Comparison of ENCODE assay signal across 7 mouse cellular contexts in the genomic region with DNA sequence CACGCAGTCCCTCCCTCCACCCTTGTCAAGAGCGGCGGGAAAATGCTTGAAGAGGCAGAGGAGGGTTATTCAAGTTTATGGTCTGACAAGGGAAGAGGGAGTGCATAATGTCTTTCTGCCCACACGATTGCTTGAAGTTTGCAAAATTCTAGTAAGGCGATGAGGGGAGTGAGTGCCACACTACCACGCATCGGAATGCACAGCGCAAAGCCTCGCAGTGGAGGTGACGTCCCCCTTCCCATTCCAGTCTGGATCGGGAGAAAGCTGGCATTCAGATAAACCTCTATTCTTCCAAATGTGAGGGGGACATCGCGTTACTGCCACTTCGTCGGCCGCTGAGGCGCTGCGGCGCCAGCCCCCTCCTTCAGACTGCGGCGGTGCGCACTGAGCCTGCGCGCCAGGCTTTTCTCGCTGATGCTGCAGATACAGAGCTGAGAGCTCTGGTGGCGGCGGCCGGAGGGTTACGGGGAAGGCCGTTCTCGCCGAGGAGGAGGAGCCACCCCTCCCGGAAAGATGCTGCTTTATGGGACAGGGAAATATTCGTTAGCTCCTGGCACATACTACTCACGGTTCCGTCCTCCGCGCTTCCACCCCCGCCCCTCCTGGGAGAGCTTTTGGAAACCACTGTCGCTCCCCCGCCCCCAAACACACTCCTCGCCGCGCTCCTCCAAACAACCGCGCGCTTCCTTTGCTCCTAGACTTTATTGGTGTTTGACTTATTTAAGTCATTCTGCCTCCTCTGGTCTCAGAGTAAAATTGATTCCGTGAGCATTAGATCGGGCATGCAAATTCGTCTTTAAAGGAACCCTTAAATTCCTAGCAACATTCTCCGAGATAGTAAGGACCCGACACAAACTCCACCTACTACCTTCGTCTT. TPM values are rescaled to one million over a fixed set of nuclear protein-coding genes. Genes with fewer than 3 reads are reported as not detected.
DNase-seq lines count a peak whose midpoint lies in the region; ATAC-seq and TF ChIP-seq lines count a peak whose summit lies in the region.

No protein-coding gene starts in this region.

- peaks cover 22% of the 10 kb centered on the region for H3K4me1 ChIP-seq in embryonic facial prominence, embryonic 15.5 days
- H3K4me1 ChIP-seq in heart, embryonic 10.5 days, result no peaks in the 10 kb centered on the region
- peaks cover 30% of the 10 kb centered on the region for H3K4me1 ChIP-seq in kidney, embryonic 15.5 days
- no peaks in the 10 kb centered on the region for H3K4me1 ChIP-seq in midbrain, postnatal 0 days (ENCODE audit: insufficient read depth, low read length)

- under 1% methylated on average over 53 of the region's 53 CpGs for WGBS in embryonic facial prominence, embryonic 15.5 days
- WGBS in heart, embryonic 10.5 days, result under 1% methylated on average over 53 of the region's 53 CpGs
- WGBS in kidney, embryonic 15.5 days, result under 1% methylated on average over 51 of the region's 53 CpGs
- WGBS in midbrain, postnatal 0 days, result 0% methylated on average over 53 of the region's 53 CpGs

- H3K9ac ChIP-seq in embryonic facial prominence, embryonic 15.5 days, result peak overlapping the region; percentile 65
- H3K9ac ChIP-seq in kidney, embryonic 15.5 days, result peak overlapping the region; percentile 59
- peak overlapping the region; percentile 66 for H3K9ac ChIP-seq in midbrain, postnatal 0 days (replicated peaks; ENCODE audit: low read length, poor library complexity, severe bottlenecking)

- H3K4me3 ChIP-seq in embryonic facial prominence, embryonic 15.5 days (replicated peaks), result peak overlapping the region; percentile 69
- peak overlapping the region; percentile 85 for H3K4me3 ChIP-seq in heart, embryonic 10.5 days
- peak overlapping the region; percentile 67 for H3K4me3 ChIP-seq in kidney, embryonic 15.5 days (replicated peaks)
- H3K4me3 ChIP-seq in midbrain, postnatal 0 days (ENCODE audit: low read depth, low read length), result peak overlapping the region; percentile 84

- H3K27ac ChIP-seq in embryonic facial prominence, embryonic 15.5 days (replicated peaks), result peak overlapping the region; percentile 97
- H3K27ac ChIP-seq in heart, embryonic 10.5 days, result peak overlapping the region; percentile 96
- peak overlapping the region; percentile 90 for H3K27ac ChIP-seq in kidney, embryonic 15.5 days
- peak overlapping the region; percentile 86 for H3K27ac ChIP-seq in midbrain, postnatal 0 days (ENCODE audit: low read depth, low read length)

- DNase-seq in brain, embryonic 18.5 days (ENCODE audit: low read depth, low spot score), result peak; percentile 70
- peak; percentile 91 for DNase-seq in heart, embryonic 10.5 days (ENCODE audit: low spot score)
- peak; percentile 81 for DNase-seq in liver
- peak; percentile 91 for DNase-seq in midbrain, postnatal 0 days (ENCODE audit: low spot score)
- DNase-seq in spleen, postnatal 4 days (ENCODE audit: low spot score in 2 of 2), result peak; percentile 63 to 78

- no peaks in the 10 kb centered on the region for H3K9me3 ChIP-seq in embryonic facial prominence, embryonic 15.5 days (replicated peaks)
- no peaks in the 10 kb centered on the region for H3K9me3 ChIP-seq in heart, embryonic 10.5 days
- no peaks in the 10 kb centered on the region for H3K9me3 ChIP-seq in kidney, embryonic 15.5 days (replicated peaks)
- no peaks in the 10 kb centered on the region for H3K9me3 ChIP-seq in midbrain, postnatal 0 days (ENCODE audit: low read length)

- H3K36me3 ChIP-seq in embryonic facial prominence, embryonic 15.5 days, result no peaks in the 10 kb centered on the region
- H3K36me3 ChIP-seq in heart, embryonic 10.5 days, result peaks cover 3% of the 10 kb centered on the region; the same call in 1 of the 2 replicates
- no peaks in the 10 kb centered on the region for H3K36me3 ChIP-seq in kidney, embryonic 15.5 days
- H3K36me3 ChIP-seq in midbrain, postnatal 0 days (ENCODE audit: insufficient read depth, low read length), result no peaks in the 10 kb centered on the region

- H3K27me3 ChIP-seq in embryonic facial prominence, embryonic 15.5 days, result no peaks in the 10 kb centered on the region
- no peaks in the 10 kb centered on the region for H3K27me3 ChIP-seq in heart, embryonic 10.5 days (ENCODE audit: insufficient read depth, poor library complexity, severe bottlenecking)
- H3K27me3 ChIP-seq in kidney, embryonic 15.5 days, result peaks cover 25% of the 10 kb centered on the region
- no peaks in the 10 kb centered on the region for H3K27me3 ChIP-seq in midbrain, postnatal 0 days (ENCODE audit: insufficient read depth, low read length)

- peak; percentile 67 for ATAC-seq in embryonic facial prominence, embryonic 15.5 days (ENCODE audit: insufficient number of reproducible peaks, low FRiP score, low TSS enrichment, low read depth)
- peak; percentile 62 for ATAC-seq in kidney, embryonic 15.5 days (replicated peaks; ENCODE audit: low FRiP score)
- peak; percentile 71 for ATAC-seq in midbrain, postnatal 0 days (ENCODE audit: low FRiP score)

- TF ChIP-seq CTCF in midbrain, postnatal 0 days (IDR thresholded peaks at IDR 0.05), result no peak; the same call in 1 of the 2 replicates

- H3K4me2 ChIP-seq in embryonic facial prominence, embryonic 15.5 days (replicated peaks), result peak overlapping the region; percentile 93
- H3K4me2 ChIP-seq in kidney, embryonic 15.5 days, result peak overlapping the region; percentile 95
- peak overlapping the region; percentile 72 for H3K4me2 ChIP-seq in midbrain, postnatal 0 days (ENCODE audit: low read depth, low read length, poor library complexity, severe bottlenecking)

RNA-seq across cellular contexts. Expression of a gene that starts 2.0 kb away (rescaled TPM):
- polyA plus RNA-seq in embryonic facial prominence, embryonic 15.5 days (2015; fragmentation: Nextera tagmentation; extraction: Ambion mirVana), result 11.3 and 11.7 TPM in 2 replicates
- polyA plus RNA-seq in heart, embryonic 10.5 days (2016; fragmentation: Nextera tagmentation; extraction: Ambion mirVana), result 20.6 and 23.9 TPM in 2 replicates
- 4.8 and 6.3 TPM in 2 replicates for polyA plus RNA-seq in kidney, embryonic 15.5 days (2015; fragmentation: Nextera tagmentation; extraction: Ambion mirVana)
- total RNA-seq in midbrain, postnatal 0 days (2014; rRNA removed), result 157 and 178 TPM in 2 replicates
- polyA plus RNA-seq in midbrain, postnatal 0 days (2015; fragmentation: Nextera tagmentation; extraction: Ambion mirVana), result 25.4 and 29.6 TPM in 2 replicates

Comparison
In these comparisons a context has a peak if more than half of its experiments do, and no peak if none do; other contexts are left out.
1. Peak in every context shown above with its lines: DNase-seq, ATAC-seq, H3K4me3 ChIP-seq and H3K27ac ChIP-seq.